Mouse (Mus musculus): ENCODE data around the gene Polr2h. TPM values are rescaled to one million over a fixed set of nuclear protein-coding genes. Genes with fewer than 3 reads are reported as not detected.
A peak's percentile ranks its signal among the peaks of the same experiment; 100 is the strongest.

Gene Polr2h
- total RNA-seq, 2 experiments from 2014 or later = 23.0 to 23.6 TPM

DNA sequence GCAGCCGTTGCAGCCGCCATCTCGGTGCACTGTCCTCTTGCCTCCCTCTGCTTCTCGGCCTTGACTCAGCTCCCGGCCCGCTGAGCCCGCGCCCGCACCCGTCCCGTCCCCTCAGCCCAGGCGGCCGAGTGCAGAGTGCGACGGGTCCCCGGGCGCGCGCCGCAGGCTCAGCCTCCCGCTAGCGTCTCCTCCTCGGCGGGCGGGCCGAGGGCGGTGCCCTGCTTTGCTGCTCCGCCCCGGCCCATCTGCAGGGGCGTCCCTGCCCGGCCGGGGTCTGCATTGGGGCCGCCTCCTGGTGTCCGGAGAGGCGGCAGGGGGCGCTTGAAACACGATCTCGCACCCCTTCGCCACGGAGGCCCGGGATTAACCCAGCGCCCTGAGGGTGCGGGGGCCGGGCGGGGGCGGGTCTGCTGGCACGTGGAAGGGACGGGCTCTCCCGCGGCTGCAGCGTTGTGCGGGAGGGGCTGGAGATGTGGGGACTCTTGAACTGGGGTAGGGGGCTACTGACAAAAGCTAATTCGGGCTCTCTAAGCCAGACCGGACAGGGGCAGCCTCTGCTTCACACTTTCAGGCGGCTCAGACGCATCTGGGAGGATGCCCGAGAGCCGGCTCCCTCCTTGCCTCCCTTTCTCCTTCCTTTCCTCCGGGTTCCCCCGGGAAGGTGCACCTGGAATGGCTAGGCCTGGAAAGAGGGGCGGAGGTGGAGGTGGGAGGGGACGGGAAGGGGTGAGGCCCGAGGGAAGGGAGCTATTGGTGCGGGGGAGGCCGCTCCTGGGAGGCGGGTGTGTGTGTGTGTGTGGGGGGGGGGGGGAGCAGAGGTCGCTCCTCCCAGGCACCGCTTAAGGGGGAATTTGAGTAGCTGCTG is 1.3 kb upstream of the Polr2h start:
- intact Hi-C loops (cut with DNase I) = loop anchor here (2.0 to 5.0 kb wide), 6 partner anchors 17 to 453 kb away; partner anchors contain the start of gene Chrd

DNA sequence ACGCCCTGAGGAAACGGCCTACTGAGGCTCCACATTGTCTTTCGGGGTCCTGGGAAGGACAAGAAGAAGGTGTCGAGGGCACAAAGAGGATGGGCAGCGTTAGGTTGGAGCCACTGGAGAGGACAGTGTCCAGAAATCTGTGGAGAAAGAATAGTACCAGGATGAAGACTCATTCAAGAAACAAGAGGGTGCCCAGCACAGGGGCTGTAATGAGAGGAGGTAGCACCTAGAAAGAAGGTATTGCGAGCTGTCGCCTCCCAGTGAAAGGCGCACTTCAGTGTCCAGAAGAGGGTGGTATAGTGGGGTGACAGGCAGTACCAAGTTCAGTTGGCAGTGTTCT is 654 bp upstream of the Polr2h start:
- no peak for DNase-seq (ENCODE audit: low spot score in 2 of 2)
- intact Hi-C loops (cut with DNase I) = loop anchor here (1.0 to 5.0 kb wide), 7 partner anchors 16 to 475 kb away; partner anchors contain the start of gene Chrd

More for the DNA sequence above, 1.3 kb upstream of the Polr2h start:
- peak; percentile 82 to 86 for DNase-seq (ENCODE audit: low spot score in 2 of 2)

DNA sequence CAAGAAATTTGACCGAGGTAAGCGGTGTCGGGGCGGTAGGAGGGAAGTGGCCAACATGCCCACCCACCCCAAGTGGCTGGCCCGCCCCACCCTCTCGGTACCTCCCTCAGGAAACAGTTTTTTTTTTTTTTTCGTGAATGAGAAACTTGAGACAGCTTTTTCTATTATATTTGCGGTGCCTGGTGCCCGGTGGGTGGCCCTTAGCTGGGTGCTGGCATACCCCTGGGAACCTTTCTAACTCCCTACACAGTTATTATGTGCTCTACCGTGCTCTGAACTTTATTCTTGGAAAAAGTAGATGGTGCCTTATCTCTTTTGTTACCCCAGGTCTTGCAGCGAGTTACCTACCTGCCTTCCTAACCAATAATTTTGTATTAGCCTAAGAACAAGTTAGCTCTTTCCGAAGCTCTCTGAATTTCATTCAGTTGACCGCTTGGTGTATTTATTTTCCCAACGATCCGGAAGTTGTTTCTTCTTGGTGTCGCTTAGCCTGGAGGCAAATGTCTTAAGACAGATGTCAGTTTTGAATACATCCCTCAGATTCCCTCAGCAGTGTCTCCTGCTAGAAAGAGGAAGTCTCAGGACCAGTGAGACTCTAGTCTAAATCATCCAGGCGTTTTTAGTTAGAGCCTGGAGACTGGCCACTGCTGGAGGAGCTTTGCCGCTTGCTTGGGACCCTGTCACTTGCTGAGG is 659 bp downstream of the Polr2h start:
- no peak for DNase-seq (ENCODE audit: low spot score in 2 of 2)
- intact Hi-C loops (cut with DNase I) = loop anchor here (1.0 to 5.0 kb wide), 7 partner anchors 15 to 474 kb away; partner anchors contain the start of gene Chrd

DNA sequence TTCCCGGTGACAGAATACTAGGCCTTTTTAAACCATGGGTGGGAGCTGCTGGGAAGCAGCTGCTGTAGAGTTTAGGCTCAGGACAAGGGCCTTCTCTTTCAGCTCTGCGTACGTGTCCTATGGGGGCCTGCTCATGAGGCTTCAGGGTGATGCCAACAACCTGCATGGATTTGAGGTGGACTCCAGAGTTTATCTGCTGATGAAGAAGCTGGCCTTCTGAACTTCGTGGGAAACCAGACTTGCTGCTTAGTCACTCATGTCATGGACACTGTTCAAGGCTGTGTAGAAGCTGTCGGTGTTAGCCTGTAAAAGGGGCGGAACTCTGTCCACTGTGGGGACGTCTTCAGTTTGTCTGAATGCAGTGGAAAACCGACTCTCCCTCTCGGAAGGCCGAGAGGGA is 4.3 kb downstream of the Polr2h start:
- intact Hi-C loops (cut with DNase I) = no loop called here

DNA sequence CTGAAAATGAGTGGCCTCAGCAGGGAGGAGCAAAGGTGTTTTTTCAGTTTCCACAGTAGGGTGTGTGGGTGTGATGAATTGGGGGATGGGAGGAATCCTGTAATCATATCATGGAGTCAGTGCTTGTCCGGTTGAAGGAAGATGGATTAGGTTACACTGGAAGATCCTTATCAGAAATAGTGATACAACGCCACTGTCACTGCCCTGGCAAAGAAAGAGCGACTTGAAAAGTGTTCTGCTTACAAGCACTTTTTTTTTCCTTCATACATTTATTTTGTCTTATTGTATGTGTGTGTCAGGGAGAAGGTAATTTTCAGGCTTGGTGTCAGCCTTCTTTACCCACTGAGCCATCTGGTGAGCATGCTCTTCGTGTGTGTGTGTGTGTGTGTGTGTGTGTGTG is 5.3 kb downstream of the Polr2h start:
- intact Hi-C loops (cut with DNase I) = no loop called here
- DNase-seq (ENCODE audit: low spot score in 2 of 2) = no peak

More for the DNA sequence above, 4.3 kb downstream of the Polr2h start:
- DNase-seq (ENCODE audit: low spot score in 2 of 2) = no peak

DNA sequence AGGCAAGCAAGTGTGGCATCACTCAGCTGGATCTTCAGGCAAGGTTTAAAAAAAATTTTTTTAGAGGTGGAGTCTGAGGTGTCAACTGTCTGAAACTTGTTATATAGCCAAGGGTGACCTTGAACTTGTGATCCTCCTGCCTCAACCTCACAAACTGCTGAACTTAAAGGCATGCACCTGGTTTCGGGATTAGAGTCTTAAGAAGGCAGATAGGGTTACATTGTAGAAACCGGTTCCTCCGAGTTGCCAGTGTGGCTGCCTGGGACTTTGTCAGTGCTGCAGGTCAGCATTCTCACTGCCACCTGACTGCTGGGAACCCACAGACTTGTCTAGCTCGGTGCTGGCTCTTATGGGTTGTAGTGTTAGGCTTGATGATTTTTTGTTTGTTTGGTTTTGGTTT is 5.8 kb downstream of the Polr2h start:
- DNase-seq (ENCODE audit: low spot score in 2 of 2) = no peak
- intact Hi-C loops (cut with DNase I) = no loop called here

DNA sequence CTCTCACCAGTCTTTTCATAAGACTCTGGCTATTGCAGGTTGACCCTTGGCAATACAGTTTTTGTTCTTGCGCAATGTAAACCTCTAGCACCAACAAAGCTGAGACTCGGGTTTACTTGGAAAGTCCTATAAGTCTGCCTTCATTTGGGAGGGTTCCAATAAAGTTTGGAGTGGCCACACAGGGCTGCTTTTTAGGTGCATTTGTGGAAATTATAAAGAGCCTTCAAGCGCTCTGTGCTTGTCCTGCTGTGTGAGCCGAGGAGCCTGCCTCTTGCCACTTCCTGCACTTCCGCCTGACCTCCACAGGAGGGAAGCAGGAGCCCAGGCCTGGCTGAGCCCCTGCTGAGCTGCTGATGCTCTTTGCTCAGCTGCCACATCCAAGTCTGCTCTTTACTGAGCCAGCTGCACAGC is 6.9 kb downstream of the Polr2h start:
- intact Hi-C loops (cut with DNase I) = loop anchor here (2.0 kb wide), 1 partner anchor 36 kb away; no protein-coding TSS in a partner anchor
- DNase-seq (ENCODE audit: low spot score in 2 of 2) = no peak

DNA sequence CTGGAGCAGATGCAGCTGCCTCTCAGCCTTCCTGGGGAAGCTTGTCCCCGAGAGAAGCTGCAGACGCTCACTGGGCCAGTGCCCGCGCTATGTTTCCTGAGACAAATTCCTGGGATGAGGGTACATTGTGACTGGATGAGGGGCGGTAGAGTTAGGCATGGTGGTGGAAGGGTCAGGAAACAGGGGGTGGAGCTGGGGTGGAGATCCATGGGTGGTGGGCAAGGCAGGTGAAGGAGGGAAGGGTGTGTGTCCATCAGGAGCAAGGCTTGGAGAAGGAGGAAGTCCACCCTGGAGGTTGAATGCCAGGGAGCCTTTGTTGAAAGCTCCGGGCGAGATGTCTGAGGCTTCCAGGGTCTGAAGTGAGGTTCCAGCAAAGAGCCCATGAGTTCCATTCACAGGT is 7.9 kb downstream of the Polr2h start:
- intact Hi-C loops (cut with DNase I) = loop anchor here (2.0 kb wide), 1 partner anchor 35 kb away; no protein-coding TSS in a partner anchor
- DNase-seq (ENCODE audit: low spot score in 2 of 2) = no peak

DNA sequence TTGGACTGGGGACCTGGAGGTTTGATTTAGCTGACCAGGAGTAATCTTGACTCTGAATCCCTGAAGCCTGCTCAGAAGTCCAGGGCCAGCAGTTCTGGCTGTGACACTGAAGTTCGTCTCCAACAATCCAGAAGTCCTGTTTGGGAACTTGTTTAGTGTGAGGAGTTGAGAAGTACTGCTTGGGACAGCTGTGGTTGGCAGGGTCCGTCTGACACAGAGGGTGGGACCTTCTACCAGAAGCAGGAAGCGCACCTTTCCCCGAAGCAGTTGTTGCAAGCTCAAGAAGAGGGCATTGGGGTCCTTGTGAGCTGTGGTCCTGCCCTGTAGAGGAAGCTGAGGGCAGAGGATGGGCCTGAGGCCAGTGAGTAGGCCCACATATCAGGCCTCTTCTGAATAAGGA is 8.3 kb downstream of the Polr2h start:
- no peak for DNase-seq (ENCODE audit: low spot score in 2 of 2)
- intact Hi-C loops (cut with DNase I) = loop anchor here (2.0 kb wide), 1 partner anchor 35 kb away; no protein-coding TSS in a partner anchor

DNA sequence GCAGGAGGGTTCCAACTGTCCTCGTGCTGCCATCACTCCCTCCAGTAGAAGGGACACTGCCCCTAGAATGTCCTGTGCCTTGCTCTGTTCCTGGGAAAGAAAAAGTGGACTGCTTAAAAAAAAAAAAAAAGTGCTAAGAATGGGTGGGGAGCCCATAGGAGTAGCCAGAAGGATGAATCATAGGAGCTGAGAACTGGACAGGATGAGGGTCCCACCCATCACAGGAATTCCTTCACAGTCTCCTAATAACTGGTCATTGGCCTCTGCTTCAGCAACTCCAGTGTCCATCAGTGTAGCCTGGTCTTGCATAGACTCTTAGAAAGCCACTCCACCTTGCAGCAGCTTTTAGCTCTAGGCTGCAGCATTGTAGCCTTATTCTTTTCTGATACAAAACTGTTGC is 8.9 kb downstream of the Polr2h start:
- no peak for DNase-seq (ENCODE audit: low spot score in 2 of 2)
- intact Hi-C loops (cut with DNase I) = no loop called here

DNA sequence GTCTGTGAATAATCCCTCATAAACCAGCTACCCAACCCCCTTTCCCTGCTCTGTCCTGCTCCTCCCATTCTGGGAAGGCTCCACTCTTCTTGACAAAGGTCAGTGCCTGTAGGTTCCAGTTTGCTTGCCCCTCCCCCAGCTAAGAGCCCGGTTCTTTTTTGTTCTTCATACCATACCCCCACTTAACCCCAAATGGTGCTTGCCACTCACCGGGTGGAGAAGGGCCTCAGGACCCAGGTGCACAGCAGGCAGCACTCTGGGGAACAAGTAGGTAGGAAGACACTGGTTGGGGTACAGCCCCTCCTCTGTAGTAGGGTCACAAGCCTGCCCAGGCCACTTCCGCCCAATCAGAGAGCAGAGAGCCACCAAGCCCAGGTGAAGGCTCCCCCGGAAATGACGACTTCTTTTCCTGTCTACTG is 12.8 kb downstream of the Polr2h start:
- intact Hi-C loops (cut with DNase I) = loop anchor here (5.0 kb wide), 1 partner anchor 457 kb away; no protein-coding TSS in a partner anchor
- no peak for DNase-seq (ENCODE audit: low spot score in 2 of 2)

DNA sequence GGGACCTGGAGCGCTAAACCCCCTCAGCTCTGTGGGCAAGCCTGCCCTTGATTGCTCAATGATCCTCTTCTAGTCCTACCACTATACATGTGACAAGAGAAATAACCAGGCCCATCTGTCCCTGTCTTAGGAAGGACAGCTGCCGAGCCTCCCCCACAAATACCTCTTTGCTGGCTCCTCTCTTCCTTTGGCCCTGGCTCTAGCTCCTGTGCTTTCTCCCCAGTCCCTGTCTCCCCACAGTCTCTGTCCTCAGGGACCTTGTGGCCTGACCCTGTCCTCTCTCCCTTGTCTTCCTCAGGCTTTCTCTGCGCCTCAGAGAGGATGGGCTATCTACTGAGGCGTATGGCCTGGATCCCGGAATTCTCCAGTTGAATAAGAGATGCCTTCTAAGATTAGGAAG is 14.2 kb downstream of the Polr2h start:
- intact Hi-C loops (cut with DNase I) = loop anchor here (1.0 to 5.0 kb wide), 4 partner anchors 15 to 456 kb away; partner anchors contain the start of genes Clcn2 and Polr2h

DNA sequence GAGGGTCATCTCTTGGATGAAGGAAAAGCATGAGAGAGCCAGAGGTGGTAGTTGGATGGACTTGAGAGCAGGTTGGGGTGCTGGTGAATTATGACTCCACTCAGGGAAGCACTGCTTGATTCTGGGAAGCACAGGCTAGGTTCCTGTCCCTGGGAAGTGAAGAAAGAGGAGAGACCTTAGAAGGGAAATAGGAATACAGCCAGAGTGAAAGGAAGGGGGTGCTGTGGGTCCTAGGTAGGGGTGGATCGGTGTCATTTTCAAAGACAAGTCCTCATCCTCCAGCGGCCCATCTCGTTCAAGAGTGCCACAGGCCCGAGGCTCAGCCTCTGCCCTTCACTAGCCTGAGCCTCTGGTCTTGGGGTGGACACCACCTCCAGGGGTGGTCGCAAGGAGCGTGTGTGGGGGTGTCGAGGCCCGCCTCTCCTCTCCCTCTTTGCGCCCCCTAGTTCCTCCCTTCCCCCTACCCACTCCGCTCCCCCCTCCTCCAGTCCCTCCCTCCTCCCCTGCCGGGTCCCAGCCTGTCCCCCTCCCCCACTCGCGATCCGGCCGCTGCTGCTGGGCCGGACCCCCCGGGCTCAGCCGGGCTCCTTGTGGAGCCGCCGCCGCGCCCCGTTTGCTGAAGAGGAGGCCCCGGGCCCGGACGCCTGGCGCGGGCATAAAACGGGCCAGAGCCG is 14.9 kb downstream of the Polr2h start:
- intact Hi-C loops (cut with DNase I) = loop anchor here (1.0 to 5.0 kb wide), 4 partner anchors 16 to 455 kb away; partner anchors contain the start of genes Clcn2 and Polr2h
- no peak for DNase-seq (ENCODE audit: low spot score in 2 of 2)

More for the DNA sequence above, 14.2 kb downstream of the Polr2h start:
- peak; percentile 49 to 85 for DNase-seq (ENCODE audit: low spot score in 2 of 2)

DNA sequence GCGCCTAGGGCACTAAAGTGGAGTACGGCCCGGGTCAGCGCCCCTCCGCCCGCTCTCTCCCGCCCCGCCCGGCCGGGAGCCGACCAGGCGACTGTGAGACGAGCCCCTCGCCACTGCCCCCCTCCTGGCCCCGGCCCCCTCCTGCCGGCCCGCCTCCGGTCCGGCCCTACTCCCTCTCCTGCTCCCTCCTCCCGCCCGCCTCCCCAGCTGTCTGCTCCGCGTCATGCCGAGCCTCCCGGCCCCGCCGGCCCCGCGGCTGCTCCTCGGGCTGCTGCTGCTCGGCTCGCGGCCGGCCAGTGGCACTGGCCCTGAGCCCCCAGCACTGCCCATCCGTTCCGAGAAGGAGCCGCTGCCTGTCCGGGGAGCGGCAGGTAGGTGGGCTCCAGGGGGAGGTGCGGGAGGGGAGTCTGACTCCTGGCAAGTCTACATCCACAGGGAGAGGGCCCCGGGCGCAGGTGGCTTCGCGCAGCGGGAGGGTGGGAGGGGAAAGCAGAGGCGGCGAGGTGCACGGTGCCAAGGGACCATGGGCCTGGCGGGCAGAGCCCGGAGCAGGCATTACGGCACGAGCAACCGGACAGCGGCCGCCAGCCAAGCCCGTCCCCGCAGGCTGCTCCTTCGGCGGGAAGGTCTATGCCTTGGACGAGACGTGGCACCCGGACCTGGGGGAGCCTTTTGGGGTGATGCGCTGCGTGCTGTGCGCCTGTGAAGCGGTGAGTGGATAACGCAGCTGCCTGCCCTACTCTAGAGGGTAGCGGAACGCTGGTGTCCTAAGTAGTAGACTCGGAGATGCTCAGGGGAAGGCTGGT is 15.7 kb downstream of the Polr2h start, which contains the start of gene Chrd:
Chrd (plus strand) TSS at position 203 of the 806 bp plus-strand sequence.
- intact Hi-C loops (cut with DNase I) = loop anchor here (1.0 to 5.0 kb wide), 4 partner anchors 16 to 454 kb away; partner anchors contain the start of genes Clcn2 and Polr2h
- DNase-seq (ENCODE audit: low spot score in 2 of 2) = peak; percentile 64 to 67

DNA sequence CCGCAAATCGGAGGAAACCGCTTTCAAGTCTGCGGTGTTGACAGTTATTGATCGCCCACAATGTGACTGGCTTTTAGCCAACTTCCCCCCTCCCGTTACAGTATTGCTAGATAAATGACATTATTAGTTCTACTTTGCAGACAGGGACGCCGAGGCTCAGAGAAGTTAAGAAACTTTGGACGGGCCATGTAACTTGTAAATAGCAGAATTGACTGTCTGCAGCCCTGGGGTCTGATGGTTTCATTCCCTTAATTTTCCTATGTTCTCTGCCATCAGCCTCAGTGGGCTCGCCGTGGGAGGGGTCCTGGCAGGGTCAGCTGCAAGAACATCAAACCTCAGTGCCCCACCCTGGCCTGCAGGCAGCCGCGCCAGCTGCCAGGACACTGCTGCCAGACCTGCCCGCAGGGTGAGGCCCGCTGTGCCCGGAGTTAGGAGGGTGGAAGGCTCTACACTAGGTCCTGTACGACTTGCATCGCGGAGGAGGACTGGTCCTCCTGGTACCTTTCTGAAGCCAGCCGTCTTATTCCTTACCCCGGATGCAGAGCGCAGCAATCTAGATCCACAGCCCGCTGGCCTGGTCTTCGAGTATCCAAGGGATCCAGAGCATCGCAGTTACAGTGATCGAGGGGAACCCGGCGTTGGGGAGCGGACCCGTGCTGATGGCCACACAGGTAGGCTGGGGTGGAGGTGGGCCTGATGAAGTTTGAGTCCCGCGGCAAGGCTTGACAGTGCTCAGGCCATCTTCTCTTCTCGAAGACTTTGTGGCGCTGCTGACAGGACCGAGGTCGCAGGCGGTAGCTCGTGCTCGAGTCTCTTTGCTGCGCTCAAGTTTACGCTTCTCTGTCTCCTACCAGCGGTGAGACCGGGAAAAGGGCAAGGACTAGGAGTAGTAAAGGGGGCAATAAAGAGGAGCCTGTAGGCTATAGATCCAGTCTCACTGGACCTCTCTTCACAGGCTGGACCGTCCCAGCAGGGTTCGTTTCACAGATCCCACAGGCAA is 16.6 kb downstream of the Polr2h start, which contains the start of gene Thpo:
Thpo (minus strand) TSS at position 781 of the 1,000 bp plus-strand sequence.
- intact Hi-C loops (cut with DNase I) = loop anchor here (2.0 to 5.0 kb wide), 2 partner anchors 17 to 453 kb away; partner anchors contain the start of genes Clcn2 and Polr2h
- DNase-seq (ENCODE audit: low spot score in 2 of 2) = no peak

DNA sequence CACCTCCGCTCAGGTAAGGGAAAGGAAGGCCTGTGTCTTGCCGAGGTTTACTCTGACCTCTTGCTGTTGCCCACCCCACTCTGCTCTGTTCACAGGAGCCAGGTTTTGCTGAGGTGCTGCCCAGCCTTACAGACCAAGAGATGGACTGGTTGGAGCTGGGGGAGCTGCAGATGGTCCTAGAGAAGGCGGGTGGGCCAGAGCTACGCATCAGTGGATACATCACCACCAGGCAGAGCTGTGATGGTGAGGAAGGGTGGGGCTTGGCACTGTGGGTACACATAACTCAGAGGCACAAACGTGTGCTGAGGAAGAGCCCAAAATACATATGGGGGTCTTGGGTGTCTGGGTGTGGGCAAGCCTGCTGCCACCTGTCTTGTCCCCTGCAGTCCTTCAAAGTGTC is 18.2 kb downstream of the Polr2h start:
- intact Hi-C loops (cut with DNase I) = no loop called here
- DNase-seq (ENCODE audit: low spot score in 2 of 2) = no peak

DNA sequence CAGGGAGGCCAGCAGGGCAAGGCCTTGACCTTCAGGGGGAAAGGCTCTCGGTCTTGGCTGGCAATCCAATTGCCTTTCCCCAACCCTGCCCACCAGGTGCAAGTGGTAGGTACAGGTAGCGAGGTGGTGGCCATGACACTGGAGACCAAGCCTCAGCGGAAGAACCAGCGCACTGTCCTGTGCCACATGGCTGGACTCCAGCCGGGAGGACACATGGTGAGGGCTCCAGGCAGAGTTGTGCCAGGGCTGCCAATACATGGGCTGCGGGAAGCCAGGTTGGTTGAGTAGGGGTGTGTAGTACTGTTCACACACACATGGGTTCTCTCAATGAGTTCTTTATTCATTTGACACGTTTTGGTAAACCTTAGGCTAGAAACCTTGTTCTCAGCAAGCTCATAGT is 18.7 kb downstream of the Polr2h start:
- intact Hi-C loops (cut with DNase I) = no loop called here
- DNase-seq (ENCODE audit: low spot score in 2 of 2) = no peak
